Mouse (Mus musculus): ENCODE measurements around the gene Prkar2b.

Prkar2b gene

DNA sequence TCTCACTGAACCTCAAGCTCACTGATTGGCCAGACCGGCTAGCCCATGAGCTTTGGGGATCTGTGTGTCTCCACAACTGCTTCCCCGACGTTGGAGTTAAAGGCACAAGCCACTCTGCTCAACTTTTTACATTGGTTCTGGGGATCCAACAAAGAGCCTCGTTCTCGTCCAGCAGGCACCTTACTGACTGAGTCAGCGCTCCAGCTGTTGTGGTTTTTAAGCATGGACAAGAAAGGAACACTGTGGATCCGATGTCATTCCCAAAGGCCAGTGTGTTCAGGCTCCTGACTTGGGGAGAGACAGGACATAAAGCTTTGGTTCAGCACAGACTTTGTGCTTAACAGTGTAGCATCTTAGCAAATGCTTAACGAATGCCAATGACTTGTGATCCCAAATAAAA, 89.5 kb downstream of the Prkar2b start:
- intact Hi-C loops (cut with DNase I): no loop called here

- intact Hi-C loops (cut with DNase I): no loop called here
These were observed 92.0 kb downstream of the Prkar2b start for GRCm38 (mm10) chr12:31969111-31969510.

DNA sequence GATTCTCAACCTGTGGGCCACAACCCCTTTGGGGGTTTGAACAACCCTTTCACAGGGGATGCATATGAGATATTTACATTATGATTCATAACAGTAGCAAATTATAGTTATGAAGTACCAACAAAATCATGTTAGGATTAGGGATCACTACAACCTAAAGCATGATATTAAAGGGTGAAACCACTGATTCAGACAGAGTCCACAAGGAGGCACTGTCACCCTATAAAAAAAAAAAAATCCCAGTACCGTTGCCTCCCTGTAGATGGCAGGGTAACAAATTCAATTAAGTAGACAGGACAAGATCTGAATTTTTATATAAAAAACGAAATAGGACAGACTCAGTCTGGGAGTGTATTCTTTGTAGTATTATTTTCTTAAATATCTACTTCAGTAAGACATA, 93.6 kb downstream of the Prkar2b start:
- intact Hi-C loops (cut with DNase I): loop anchor here (1.0 to 2.0 kb wide), 2 partner anchors 177 to 279 kb away; no protein-coding TSS in a partner anchor

GRCm38 (mm10) chr12:31966405-31966804, 94.7 kb downstream of the Prkar2b start:
- intact Hi-C loops (cut with DNase I): loop anchor here (2.0 kb wide), 1 partner anchor 280 kb away; no protein-coding TSS in a partner anchor

DNA sequence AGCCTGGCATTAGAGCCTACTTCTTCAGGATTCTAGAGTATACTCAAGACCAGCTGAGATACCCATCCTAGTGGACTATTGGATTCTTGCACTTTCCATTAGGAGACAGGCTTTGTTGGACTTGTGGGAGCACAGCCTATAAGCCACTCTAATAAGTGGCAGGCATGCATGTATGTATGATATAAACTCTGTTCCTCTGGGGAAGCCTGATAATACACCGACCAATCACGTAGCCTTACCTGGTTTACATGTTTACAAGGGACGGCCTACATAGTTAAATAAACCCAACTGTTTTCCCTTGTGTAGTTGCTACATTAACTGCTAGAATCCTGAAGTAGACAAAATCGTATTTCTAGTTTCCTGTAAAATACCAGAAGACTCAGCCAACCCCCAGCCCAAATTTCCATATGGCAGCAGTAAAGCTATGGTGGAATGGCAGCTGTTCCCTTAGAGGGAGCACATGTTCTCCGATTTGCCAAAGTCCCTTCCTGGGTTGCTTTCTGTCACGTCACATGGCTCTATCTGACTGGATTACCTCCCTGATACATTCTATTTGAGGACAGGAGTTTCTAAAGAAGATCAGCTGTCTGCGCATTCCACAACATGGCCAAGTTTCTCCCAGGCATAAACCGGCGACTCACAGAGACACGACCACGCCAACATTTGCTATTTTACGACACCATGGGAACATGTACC, 95.4 kb downstream of the Prkar2b start:
- intact Hi-C loops (cut with DNase I): loop anchor here (2.0 kb wide), 1 partner anchor 281 kb away; no protein-coding TSS in a partner anchor

- intact Hi-C loops (cut with DNase I): no loop called here
These were observed 97.0 kb downstream of the Prkar2b start for GRCm38 (mm10) chr12:31964074-31964473.

DNA sequence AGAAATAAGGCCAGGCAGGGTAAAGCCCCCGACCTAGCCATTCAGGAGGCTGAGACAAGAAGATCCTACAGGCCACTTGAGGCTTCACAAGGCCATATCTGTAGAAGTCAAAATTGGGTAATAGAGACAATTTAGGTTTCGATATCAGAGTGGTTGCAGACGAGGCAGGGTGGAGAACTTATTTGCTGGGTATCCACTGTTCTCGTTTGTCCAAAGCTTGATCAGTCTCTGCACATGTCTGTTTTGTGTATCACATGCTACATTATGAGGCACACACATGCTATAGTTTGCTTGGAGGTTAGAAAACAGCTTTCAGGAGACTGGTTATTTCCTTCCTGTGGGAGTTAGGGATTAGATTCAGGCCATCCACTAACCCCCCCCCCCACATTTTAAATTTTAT, 105.3 kb downstream of the Prkar2b start:
- intact Hi-C loops (cut with DNase I): no loop called here

DNA sequence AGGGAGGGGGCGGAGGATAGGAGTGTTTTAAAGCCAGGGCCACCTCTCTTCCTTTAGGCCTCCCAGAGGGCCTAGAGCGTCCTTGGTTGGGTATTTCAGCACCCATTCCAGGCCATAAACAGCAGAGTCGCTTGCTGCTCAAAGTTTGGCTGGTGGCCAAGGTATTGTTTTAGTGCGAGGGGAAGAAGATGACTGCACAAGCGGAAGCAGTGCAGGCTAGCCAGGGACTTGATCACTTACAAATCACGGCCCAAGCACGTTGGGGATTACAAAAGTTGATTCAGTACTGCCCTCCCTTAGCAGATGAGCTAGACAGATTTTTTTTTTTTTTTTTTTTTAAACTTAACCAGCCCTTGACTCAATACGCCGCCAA, 110.5 kb downstream of the Prkar2b start:
- intact Hi-C loops (cut with DNase I): no loop called here

GRCm38 (mm10) chr12:31949759-31950658, 111.1 kb downstream of the Prkar2b start, which contains the start of gene Hbp1:
TSS of gene Hbp1 (minus strand) at chr12:31950535.
- intact Hi-C loops (cut with DNase I): no loop called here

GRCm38 (mm10) chr12:31949193-31949741, 111.8 kb downstream of the Prkar2b start:
- intact Hi-C loops (cut with DNase I): no loop called here

- intact Hi-C loops (cut with DNase I): no loop called here
These were observed 112.7 kb downstream of the Prkar2b start for GRCm38 (mm10) chr12:31948101-31949000.

DNA sequence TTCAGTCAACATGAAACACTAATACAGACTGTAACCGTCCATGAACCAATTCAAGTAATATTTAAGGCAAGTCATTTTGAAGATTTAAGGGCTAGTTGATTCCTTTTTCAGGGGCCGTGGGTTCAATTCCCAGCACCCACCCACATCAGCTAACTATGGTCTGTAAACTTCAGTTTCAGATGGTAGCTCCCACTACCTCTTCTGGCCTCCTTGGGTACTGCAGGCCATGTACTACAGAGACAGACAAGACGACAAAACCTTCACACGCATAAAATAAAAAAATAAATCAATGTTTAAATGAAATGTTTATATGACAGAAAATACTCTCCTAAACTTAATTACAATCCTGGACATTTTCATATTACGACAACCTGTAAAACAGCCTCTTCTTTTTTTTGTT, 113.6 kb downstream of the Prkar2b start:
- intact Hi-C loops (cut with DNase I): no loop called here

DNA sequence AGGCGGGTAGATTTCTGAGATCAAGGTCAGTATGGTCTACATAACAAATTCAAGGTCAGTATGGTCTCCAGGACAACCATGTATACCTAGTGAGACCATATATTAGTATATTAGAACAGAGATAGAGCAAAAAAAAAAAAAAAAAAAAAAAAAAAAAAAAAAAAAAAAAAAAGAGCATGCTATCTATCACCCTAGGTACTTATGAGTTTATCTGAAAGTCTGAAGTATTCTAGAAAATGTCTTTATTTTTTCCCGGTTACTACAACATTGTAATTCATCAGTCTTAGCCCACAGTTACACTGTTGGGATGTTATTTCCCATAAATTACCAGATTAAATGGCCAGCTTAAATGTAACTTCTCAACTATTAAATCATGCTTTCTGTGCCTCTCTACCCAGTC, 116.7 kb downstream of the Prkar2b start:
- intact Hi-C loops (cut with DNase I): no loop called here

- intact Hi-C loops (cut with DNase I): no loop called here
These were observed 118.0 kb downstream of the Prkar2b start for GRCm38 (mm10) chr12:31943020-31943654.

- intact Hi-C loops (cut with DNase I): no loop called here
These were observed 122.1 kb downstream of the Prkar2b start for GRCm38 (mm10) chr12:31939026-31939425.

GRCm38 (mm10) chr12:31938391-31938997, 122.6 kb downstream of the Prkar2b start:
- intact Hi-C loops (cut with DNase I): no loop called here

DNA sequence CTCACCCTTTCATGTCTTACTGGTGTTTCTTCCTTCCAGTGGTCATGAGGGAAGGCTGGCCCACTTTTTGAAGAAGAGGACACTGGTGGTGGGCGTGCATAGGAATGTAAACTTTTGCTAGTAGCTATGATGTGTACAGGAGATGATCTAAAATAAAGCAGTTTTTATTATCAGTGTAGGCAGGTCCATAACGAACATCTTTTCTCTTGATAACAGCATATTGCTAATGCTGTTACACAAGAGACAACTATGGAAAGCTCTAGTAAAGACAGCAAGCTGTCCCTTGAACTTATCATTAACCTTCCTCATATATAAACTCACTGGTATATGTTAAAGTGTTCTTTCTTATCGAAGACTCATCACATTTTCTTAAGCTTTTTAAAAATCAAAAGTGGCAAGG, 123.5 kb downstream of the Prkar2b start:
- intact Hi-C loops (cut with DNase I): no loop called here

GRCm38 (mm10) chr12:31936657-31937300, 124.3 kb downstream of the Prkar2b start:
- intact Hi-C loops (cut with DNase I): no loop called here

DNA sequence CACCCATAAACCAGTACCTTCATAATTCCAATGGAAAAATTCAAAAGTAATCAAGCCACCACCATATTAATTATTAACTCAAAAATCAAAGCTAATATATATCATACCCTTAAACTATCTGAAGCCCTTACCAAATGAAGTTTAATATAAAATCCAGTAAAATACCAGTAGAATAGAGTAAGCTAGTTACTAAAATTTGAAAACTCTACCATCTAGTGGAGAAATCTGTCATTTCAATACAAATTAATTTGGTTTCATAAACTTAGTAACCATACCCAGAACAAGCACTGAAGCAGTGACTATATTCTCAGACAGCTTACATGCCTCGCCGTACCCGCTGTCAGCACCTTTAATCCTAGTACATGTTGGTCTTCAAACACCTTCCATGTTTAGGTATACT, 129.3 kb downstream of the Prkar2b start:
- intact Hi-C loops (cut with DNase I): no loop called here
